Mouse (Mus musculus): Measurements from ENCODE around the gene Hist1h2bf.

GRCm38 (mm10) chr13:23532262-23533075 lies 41.5 kb downstream of the Hist1h2bf start:
- TF ChIP-seq MAX (IDR thresholded peaks at IDR 0.05) (no peak), CTCF (IDR thresholded peaks at IDR 0.05; ENCODE audit: control insufficient read depth, insufficient read depth, insufficient read length) (no peak), MYOD1 (IDR thresholded peaks at IDR 0.05; ENCODE audit: control insufficient read depth, insufficient read length, low read depth) (no peak), FOSL1 (IDR thresholded peaks at IDR 0.05; ENCODE audit: insufficient read depth, low read length, poor library complexity, severe bottlenecking) (no peak), USF1 (IDR thresholded peaks at IDR 0.05; ENCODE audit: low read depth) (no peak), CEBPB (IDR thresholded peaks at IDR 0.05; ENCODE audit: low read depth) (no peak), MYOG (IDR thresholded peaks at IDR 0.05; ENCODE audit: control insufficient read depth, extremely low read depth, insufficient read length) (no peak)
